Mouse (Mus musculus): Measurements from ENCODE around the gene Aagab. TPM values are rescaled to one million over a fixed set of nuclear protein-coding genes. Genes with fewer than 3 reads are reported as not detected.

The Aagab gene
- total RNA-seq, 1 experiment from 2014 or later = 37.0 TPM

DNA sequence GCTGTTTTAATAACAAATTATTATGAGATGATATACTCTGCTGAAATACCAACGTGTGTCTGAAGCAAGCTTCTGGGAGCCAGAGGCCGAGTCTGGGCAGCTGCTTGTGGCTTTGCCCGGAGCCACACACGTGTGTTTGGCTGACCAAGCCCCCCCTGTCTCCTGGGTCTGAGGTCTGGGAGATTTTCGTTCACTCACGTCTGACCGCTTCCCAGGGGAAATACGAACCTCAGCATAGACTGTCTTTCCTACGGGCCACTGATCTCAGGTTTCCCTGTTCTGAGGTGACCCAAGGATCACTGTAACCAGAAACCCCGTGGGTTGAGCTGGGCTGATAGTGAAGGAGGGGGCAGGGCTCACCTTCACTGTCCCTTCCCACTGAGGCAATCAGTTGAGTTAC is 60.8 kb downstream of the Aagab start:
- no peak for ATAC-seq (replicated peaks; ENCODE audit: insufficient number of reproducible peaks, low FRiP score, low TSS enrichment, poor library complexity, severe bottlenecking)

GRCm38 (mm10) chr9:63664300-63664745 is 61.9 kb downstream of the Aagab start:
- ATAC-seq (replicated peaks; ENCODE audit: insufficient number of reproducible peaks, low FRiP score, low TSS enrichment, poor library complexity, severe bottlenecking) = no peak

GRCm38 (mm10) chr9:63664792-63665646 is 62.6 kb downstream of the Aagab start:
- no peak for ATAC-seq (replicated peaks; ENCODE audit: insufficient number of reproducible peaks, low FRiP score, low TSS enrichment, poor library complexity, severe bottlenecking)

DNA sequence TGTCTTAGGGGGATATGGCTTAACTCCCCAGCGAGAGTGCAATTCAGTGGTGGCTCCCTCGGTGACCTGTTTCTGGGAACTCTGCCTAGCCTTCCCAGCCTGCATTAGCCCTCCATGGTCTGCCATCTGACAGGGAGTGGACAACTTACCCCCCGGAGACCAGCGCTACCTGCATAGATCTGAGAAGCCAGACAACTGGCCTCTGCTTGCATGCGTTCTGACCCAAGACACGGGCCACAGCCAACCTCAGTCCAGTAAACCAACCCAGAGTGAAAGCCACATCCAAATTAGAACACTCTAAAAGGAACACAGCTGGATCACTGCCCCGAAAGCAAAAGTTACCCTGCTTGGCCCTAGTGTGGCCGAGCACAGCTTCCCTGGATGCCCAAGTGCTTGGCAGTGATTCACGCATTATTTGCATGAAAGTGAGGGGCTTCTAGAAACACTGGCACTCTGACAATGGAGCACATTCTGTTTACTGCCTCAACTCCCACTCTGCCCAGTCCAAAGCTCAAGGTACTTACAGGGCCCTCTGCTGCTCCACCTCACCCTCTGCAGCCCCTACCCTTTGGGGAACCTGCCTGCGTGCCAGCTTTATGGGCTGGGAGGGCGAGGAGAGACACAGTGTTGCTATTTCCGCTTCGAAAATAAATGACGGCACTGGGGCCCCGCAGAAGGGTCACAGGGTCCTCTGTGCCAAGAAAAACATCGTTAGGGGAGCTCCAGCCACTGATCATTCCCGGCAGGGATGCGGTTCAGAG is 64.3 kb downstream of the Aagab start:
- ATAC-seq (replicated peaks; ENCODE audit: insufficient number of reproducible peaks, low FRiP score, low TSS enrichment, poor library complexity, severe bottlenecking) = no peak

- no peak for ATAC-seq (replicated peaks; ENCODE audit: insufficient number of reproducible peaks, low FRiP score, low TSS enrichment, poor library complexity, severe bottlenecking)
Measured at GRCm38 (mm10) chr9:63667373-63667724, 64.9 kb downstream of the Aagab start.

DNA sequence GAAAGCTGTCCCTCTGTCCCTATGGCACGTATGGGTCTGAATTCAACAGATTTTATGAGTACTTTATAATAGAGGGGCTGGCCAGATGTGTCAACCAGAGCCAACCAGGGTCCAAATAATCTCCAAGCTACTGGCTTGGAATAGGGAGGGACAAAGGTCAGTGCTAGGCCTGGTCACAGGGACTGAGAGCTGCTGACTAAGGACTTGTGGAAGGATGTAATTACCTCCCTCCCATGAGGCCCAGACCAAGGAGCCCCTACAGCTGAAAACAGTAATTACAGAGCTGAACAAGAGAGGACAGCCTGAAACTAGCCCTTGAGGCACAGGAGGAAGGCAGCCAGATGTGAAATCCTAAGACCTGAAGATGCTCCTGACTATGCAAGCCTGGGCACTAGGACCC is 66.2 kb downstream of the Aagab start:
- ATAC-seq (replicated peaks; ENCODE audit: insufficient number of reproducible peaks, low FRiP score, low TSS enrichment, poor library complexity, severe bottlenecking) = no peak

GRCm38 (mm10) chr9:63669816-63670215 is 67.4 kb downstream of the Aagab start:
- no peak for ATAC-seq (replicated peaks; ENCODE audit: insufficient number of reproducible peaks, low FRiP score, low TSS enrichment, poor library complexity, severe bottlenecking)

- no peak for ATAC-seq (replicated peaks; ENCODE audit: insufficient number of reproducible peaks, low FRiP score, low TSS enrichment, poor library complexity, severe bottlenecking)
Measured at GRCm38 (mm10) chr9:63672797-63673493, 70.5 kb downstream of the Aagab start.

- no peak for ATAC-seq (replicated peaks; ENCODE audit: insufficient number of reproducible peaks, low FRiP score, low TSS enrichment, poor library complexity, severe bottlenecking)
Measured at GRCm38 (mm10) chr9:63673494-63673805, 71.0 kb downstream of the Aagab start.

GRCm38 (mm10) chr9:63674613-63675012 is 72.2 kb downstream of the Aagab start:
- ATAC-seq (replicated peaks; ENCODE audit: insufficient number of reproducible peaks, low FRiP score, low TSS enrichment, poor library complexity, severe bottlenecking) = no peak

DNA sequence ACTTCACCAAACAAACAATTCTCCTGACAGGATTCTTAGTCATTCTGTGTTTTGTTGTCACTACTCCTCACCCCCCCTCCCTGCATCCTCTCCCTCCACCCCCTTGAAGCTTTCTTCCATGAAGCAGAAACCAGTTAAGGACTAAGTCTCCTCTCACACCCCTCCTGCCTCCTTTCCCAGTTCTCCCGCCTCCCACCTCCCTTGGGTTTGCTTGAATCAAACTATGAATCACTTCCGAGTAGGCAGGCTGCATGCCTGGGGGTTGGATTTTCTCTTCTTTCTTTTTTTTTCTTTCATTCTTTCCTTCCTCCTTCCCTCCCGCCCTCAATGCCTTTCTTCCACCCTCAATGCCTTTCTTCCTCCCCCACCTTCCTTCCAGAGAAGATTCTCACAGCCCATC is 75.2 kb downstream of the Aagab start:
- ATAC-seq (replicated peaks; ENCODE audit: insufficient number of reproducible peaks, low FRiP score, low TSS enrichment, poor library complexity, severe bottlenecking) = no peak

DNA sequence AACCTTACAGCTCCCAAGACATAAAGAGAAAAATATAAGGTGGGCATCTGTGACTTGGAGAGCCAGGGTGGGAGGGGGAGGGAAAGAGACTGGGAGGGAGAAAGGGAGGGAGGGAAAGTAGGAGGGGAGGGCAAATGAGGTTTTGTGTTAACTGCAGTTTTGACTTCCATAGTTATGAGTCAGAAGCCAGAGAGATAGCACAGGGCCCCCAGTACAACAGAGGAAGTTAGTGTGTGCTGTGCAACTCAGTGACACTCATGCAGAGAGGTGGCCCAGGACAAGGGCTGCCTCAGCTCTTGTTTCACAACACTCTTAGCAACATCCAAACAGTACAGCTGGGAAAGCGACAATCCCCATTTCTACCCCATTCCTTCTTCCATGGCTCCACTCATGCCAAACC is 75.6 kb downstream of the Aagab start:
- ATAC-seq (replicated peaks; ENCODE audit: insufficient number of reproducible peaks, low FRiP score, low TSS enrichment, poor library complexity, severe bottlenecking) = peak; percentile 64; the same call in 1 of the 2 replicates

GRCm38 (mm10) chr9:63682301-63682700 is 79.8 kb downstream of the Aagab start:
- no peak for ATAC-seq (replicated peaks; ENCODE audit: insufficient number of reproducible peaks, low FRiP score, low TSS enrichment, poor library complexity, severe bottlenecking)

GRCm38 (mm10) chr9:63682943-63683342 is 80.5 kb downstream of the Aagab start:
- no peak for ATAC-seq (replicated peaks; ENCODE audit: insufficient number of reproducible peaks, low FRiP score, low TSS enrichment, poor library complexity, severe bottlenecking)

DNA sequence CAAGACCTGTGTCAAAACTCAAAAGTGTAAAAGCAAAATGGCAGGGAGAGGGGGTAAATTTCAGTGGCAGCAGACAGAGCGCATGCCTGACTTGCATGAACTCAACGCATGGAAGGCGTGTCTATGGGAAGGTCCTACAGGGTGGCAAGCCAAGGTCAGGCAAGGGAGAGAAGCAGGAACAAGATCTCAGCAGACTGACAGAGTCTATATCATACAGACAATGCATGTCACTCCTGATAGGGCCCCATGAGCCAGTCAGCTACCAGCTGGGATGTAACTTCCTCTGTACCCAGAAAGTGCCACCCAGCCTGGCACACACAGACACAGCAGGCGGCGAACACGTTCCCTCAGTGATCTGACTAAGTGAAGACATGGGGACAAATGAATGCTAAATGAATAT is 81.8 kb downstream of the Aagab start:
- ATAC-seq (replicated peaks; ENCODE audit: insufficient number of reproducible peaks, low FRiP score, low TSS enrichment, poor library complexity, severe bottlenecking) = no peak

GRCm38 (mm10) chr9:63685352-63685751 is 82.9 kb downstream of the Aagab start:
- no peak for ATAC-seq (replicated peaks; ENCODE audit: insufficient number of reproducible peaks, low FRiP score, low TSS enrichment, poor library complexity, severe bottlenecking)

GRCm38 (mm10) chr9:63687413-63688015 is 85.1 kb downstream of the Aagab start:
- no peak for ATAC-seq (replicated peaks; ENCODE audit: insufficient number of reproducible peaks, low FRiP score, low TSS enrichment, poor library complexity, severe bottlenecking)

GRCm38 (mm10) chr9:63690511-63690910 is 88.1 kb downstream of the Aagab start:
- no peak for ATAC-seq (replicated peaks; ENCODE audit: insufficient number of reproducible peaks, low FRiP score, low TSS enrichment, poor library complexity, severe bottlenecking)

DNA sequence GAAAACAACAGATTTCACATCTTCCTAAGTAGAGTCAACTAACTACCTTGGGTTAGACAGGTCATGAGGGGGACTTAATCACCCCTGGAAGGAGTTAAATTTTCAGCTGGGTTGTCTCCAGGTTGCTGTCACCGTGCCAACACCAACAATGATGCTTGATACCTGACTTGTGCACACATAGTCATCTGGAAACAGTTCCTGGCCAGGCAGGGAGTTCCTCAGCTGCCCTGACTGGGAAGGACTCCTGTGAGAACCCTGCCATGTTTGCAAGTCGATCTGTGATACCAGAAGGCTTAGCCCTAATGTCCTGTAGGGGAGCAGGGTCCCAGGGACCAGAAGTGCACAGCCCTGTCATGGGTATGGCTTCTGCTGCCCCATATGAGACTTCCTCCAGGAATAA is 89.5 kb downstream of the Aagab start:
- ATAC-seq (replicated peaks; ENCODE audit: insufficient number of reproducible peaks, low FRiP score, low TSS enrichment, poor library complexity, severe bottlenecking) = no peak
